Mouse (Mus musculus) lung, embryonic 14.5 days (tissue): ENCODE measurements around the gene Pagr1b. TPM values are rescaled to one million over a fixed set of nuclear protein-coding genes. Genes with fewer than 3 reads are reported as not detected.

ENCODE experiments used
- ATAC-seq: fragments of 200-750 bp; cut with Nextera tagmentation; 2 replicates; pipeline ENCODE4 v1.8.0; 2017; ENCODE audit warnings: mild to moderate bottlenecking, moderate TSS enrichment, moderate library complexity; ENCODE audit not compliant: insufficient read depth
- DNase-seq: peaks from one replicate; pipeline ENCODE4 v3.0.0-alpha.2; 2015
- H3K27ac ChIP-seq: fragments of 300-500 bp; sonication (generic); 2 replicates; pipeline ENCODE4 v1.5.1; 2014; ENCODE audit warnings: low read depth, mild to moderate bottlenecking, moderate library complexity
- H3K27me3 ChIP-seq: fragments of 300-500 bp; sonication (generic); 2 replicates; pipeline ENCODE4 v1.6.1; 2014; ENCODE audit warnings: low read length, control low read depth; ENCODE audit not compliant: insufficient read depth
- H3K36me3 ChIP-seq: fragments of 300-500 bp; sonication (generic); 2 replicates; pipeline ENCODE4 v1.6.1; 2014; ENCODE audit warnings: control low read depth; ENCODE audit not compliant: insufficient read depth
- H3K4me1 ChIP-seq: fragments of 300-500 bp; sonication (generic); 2 replicates; pipeline ENCODE4 v1.6.1; 2014; ENCODE audit warnings: antibody characterized with exemption, control low read depth; ENCODE audit not compliant: insufficient read depth
- H3K4me2 ChIP-seq: fragments of 300-500 bp; sonication (generic); 2 replicates; pipeline ENCODE4 v1.6.1; 2014; ENCODE audit warnings: mild to moderate bottlenecking
- H3K4me3 ChIP-seq: fragments of 300-500 bp; sonication (generic); 2 replicates; pipeline ENCODE4 v1.5.1; 2014; ENCODE audit warnings: low read depth, low read length
- H3K9ac ChIP-seq: fragments of 300-500 bp; sonication (generic); 2 replicates; pipeline ENCODE4 v1.6.1; 2014
- H3K9me3 ChIP-seq: fragments of 300-500 bp; sonication (generic); 2 replicates; pipeline ENCODE4 v1.6.1; 2016; ENCODE audit warnings: low read depth, low read length, control low read depth
- CTCF ChIP-seq: IDR thresholded peaks from 2 replicates; pipeline ENCODE4 v1.5.1; 2016; ENCODE audit warnings: antibody characterized with exemption, low read depth
- WGBS: fragments of 180-500 bp; shearing (Covaris S2); extraction: QIAGEN DNeasy Blood & Tissue Kit; methylation state at CpG from one replicate; pipeline ENCODE4 v1.1.7; 2014; 5-methylcytosine and 5-hydroxymethylcytosine counted together
- polyA plus RNA-seq: library from polyadenylated mRNA; unstranded; fragments of >200 nt; fragmentation: Nextera tagmentation; extraction: Ambion mirVana; gene quantifications from 2 replicates; pipeline ENCODE4 v1.2.1, GENCODE M21; 2014

Pagr1b gene
- polyA plus RNA-seq, 1 experiment from 2014 or later, result not detected

- Histone ChIP-seq H3K9me3 (no peaks in the 10 kb centered on the region), H3K4me3 (peak overlapping the region; percentile 50), H3K9ac (peak overlapping the region; percentile 50; the same call in 1 of the 2 replicates), H3K36me3 (peaks cover 52% of the 10 kb centered on the region), H3K27ac (peak overlapping the region; percentile 67; the same call in 1 of the 2 replicates), H3K4me2 (peak overlapping the region; percentile 74), H3K4me1 (peaks cover 21% of the 10 kb centered on the region), H3K27me3 (no peaks in the 10 kb centered on the region)
- DNase-seq (no peak), ATAC-seq (no peak)
- no peak for TF ChIP-seq CTCF
- 73% methylated on average over 14 of the region's 14 CpGs for WGBS
Observed at GRCm38 (mm10) chr7:127019306-127019960, 3.1 kb upstream of the Pagr1b start.

- Histone ChIP-seq H3K36me3 (peaks cover 49% of the 10 kb centered on the region), H3K4me2 (peak overlapping the region; percentile 87; the same call in 1 of the 2 replicates), H3K9ac (peak overlapping the region; percentile 41; the same call in 1 of the 2 replicates), H3K27ac (peak overlapping the region; percentile 79; the same call in 1 of the 2 replicates), H3K4me1 (peaks cover 15% of the 10 kb centered on the region), H3K27me3 (no peaks in the 10 kb centered on the region), H3K9me3 (no peaks in the 10 kb centered on the region), H3K4me3 (no peak overlapping the region)
- WGBS, result 58% methylated on average over 15 of the region's 15 CpGs
- ATAC-seq, result no peak
- no peak for TF ChIP-seq CTCF
- no peak for DNase-seq
Observed at GRCm38 (mm10) chr7:127018416-127019305, 2.4 kb upstream of the Pagr1b start.

- TF ChIP-seq CTCF, result no peak
- peak overlapping the region; percentile 87 for H3K4me2 ChIP-seq
- H3K4me1 ChIP-seq, result peaks cover 9% of the 10 kb centered on the region
- DNase-seq, result no peak
- H3K36me3 ChIP-seq, result peaks cover 49% of the 10 kb centered on the region
- H3K4me3 ChIP-seq, result 0 out of 2 replicates have a peak overlapping the region, but pooled peaks have one; percentile 73
- no peaks in the 10 kb centered on the region for H3K27me3 ChIP-seq
- peak overlapping the region; percentile 41 for H3K9ac ChIP-seq
- no peak for ATAC-seq
- H3K9me3 ChIP-seq, result no peaks in the 10 kb centered on the region
- peak overlapping the region; percentile 79 for H3K27ac ChIP-seq
- WGBS, result 21% methylated on average over 6 of the region's 6 CpGs
Observed at GRCm38 (mm10) chr7:127017950-127018345, 1.7 kb upstream of the Pagr1b start.

- Histone ChIP-seq H3K27me3 (no peaks in the 10 kb centered on the region), H3K4me2 (peak within 1 kb of the TSS; percentile 87), H3K9me3 (no peaks in the 10 kb centered on the region), H3K27ac (peak within 1 kb of the TSS; percentile 97), H3K36me3 (peaks cover 49% of the 10 kb centered on the region), H3K4me1 (peaks cover 5% of the 10 kb centered on the region), H3K4me3 (peak within 1 kb of the TSS; percentile 73), H3K9ac (peak within 1 kb of the TSS; percentile 88)
- DNase-seq (peak; percentile 100), ATAC-seq (peak; percentile 71)
- peak; percentile 91 for TF ChIP-seq CTCF
- 1% methylated on average over 39 of the region's 39 CpGs for WGBS
Observed at GRCm38 (mm10) chr7:127016971-127017949, 976 bp upstream of the Pagr1b start, which contains the start of gene Pagr1a. TSS of gene Pagr1a (minus strand) at chr7:127017352.

- TF ChIP-seq CTCF, result no peak
- Histone ChIP-seq H3K4me3 (peak overlapping the region; percentile 73), H3K36me3 (peaks cover 47% of the 10 kb centered on the region), H3K9me3 (no peaks in the 10 kb centered on the region), H3K4me2 (peak overlapping the region; percentile 87), H3K27ac (peak overlapping the region; percentile 97), H3K27me3 (no peaks in the 10 kb centered on the region), H3K4me1 (peaks cover 5% of the 10 kb centered on the region), H3K9ac (peak overlapping the region; percentile 88)
- WGBS, result 2% methylated on average over 20 of the region's 22 CpGs
- DNase-seq, result no peak
- ATAC-seq, result peak; percentile 36
Observed at GRCm38 (mm10) chr7:127016486-127016938, 228 bp upstream of the Pagr1b start.

GRCm38 (mm10) chr7:127016081-127016480, 203 bp downstream of the Pagr1b start:
- H3K4me1 ChIP-seq, result peaks cover 5% of the 10 kb centered on the region
- H3K4me2 ChIP-seq, result peak overlapping the region; percentile 87
- ATAC-seq (peak; percentile 14; the same call in 1 of the 2 replicates), DNase-seq (peak; percentile 72)
- no peaks in the 10 kb centered on the region for H3K9me3 ChIP-seq
- peak overlapping the region; percentile 88 for H3K9ac ChIP-seq
- TF ChIP-seq CTCF, result no peak
- H3K36me3 ChIP-seq, result peaks cover 47% of the 10 kb centered on the region
- H3K4me3 ChIP-seq, result peak overlapping the region; percentile 73
- H3K27ac ChIP-seq, result peak overlapping the region; percentile 97
- 0% methylated on average over 10 of the region's 10 CpGs for WGBS
- no peaks in the 10 kb centered on the region for H3K27me3 ChIP-seq
